ENCODE assay signal across 12 mouse cellular contexts in genomic region chr9:66863456-66863855, GRCm38 (mm10). TPM values are rescaled to one million over a fixed set of nuclear protein-coding genes. Genes with fewer than 3 reads are reported as not detected.
DNase-seq lines count a peak whose midpoint lies in the region; ATAC-seq lines count a peak whose summit lies in the region.
"Had no signal": no experiment of that assay in that cellular context is flagged by ENCODE, and none has a peak within 500 bp of the region (broad histone marks: within the 10 kb centered on the region; RNA-seq: fewer than 3 reads in every experiment).

No protein-coding gene starts in this region.

- peaks cover 28% of the 10 kb centered on the region for H3K4me1 ChIP-seq in embryonic facial prominence, embryonic 13.5 days
- peaks cover 30% of the 10 kb centered on the region for H3K4me1 ChIP-seq in embryonic facial prominence, embryonic 10.5 days
- H3K4me1 ChIP-seq in forebrain, embryonic 13.5 days = peaks cover 47% of the 10 kb centered on the region
- no peaks in the 10 kb centered on the region; the same call in 1 of the 2 replicates for H3K4me1 ChIP-seq in lung, embryonic 16.5 days (replicated peaks; ENCODE audit: control insufficient read depth, insufficient read depth, low read length)
- H3K4me1 ChIP-seq in kidney, embryonic 15.5 days = peaks cover 23% of the 10 kb centered on the region
- H3K4me1 ChIP-seq: stomach, embryonic 15.5 days had no signal

- H3K36me3 ChIP-seq in embryonic facial prominence, embryonic 13.5 days = peaks cover 23% of the 10 kb centered on the region
- H3K36me3 ChIP-seq in embryonic facial prominence, embryonic 10.5 days (replicated peaks) = peaks cover 28% of the 10 kb centered on the region
- H3K36me3 ChIP-seq in forebrain, embryonic 13.5 days (ENCODE audit: poor library complexity, severe bottlenecking) = peaks cover 18% of the 10 kb centered on the region
- H3K36me3 ChIP-seq in lung, embryonic 16.5 days (ENCODE audit: control insufficient read depth, insufficient read depth, low read length) = peaks cover 2% of the 10 kb centered on the region; the same call in 1 of the 2 replicates
- H3K36me3 ChIP-seq in kidney, embryonic 15.5 days = peaks cover 14% of the 10 kb centered on the region

- H3K9ac ChIP-seq in embryonic facial prominence, embryonic 13.5 days = no peak overlapping the region
- no peak overlapping the region for H3K9ac ChIP-seq in forebrain, embryonic 13.5 days
- no peak overlapping the region for H3K9ac ChIP-seq in lung, embryonic 16.5 days (ENCODE audit: low read length)
- no peak overlapping the region for H3K9ac ChIP-seq in kidney, embryonic 15.5 days
- H3K9ac ChIP-seq: stomach, embryonic 15.5 days had no signal

- DNase-seq in embryonic facial prominence, embryonic 10.5 days (ENCODE audit: low spot score) = no peak
- peak; percentile 31 to 39 for DNase-seq in layer of hippocampus, adult 8-10 months (ENCODE audit: low spot score in 2 of 2)
- no peak for DNase-seq in layer of hippocampus, adult 9-10 months (ENCODE audit: low spot score)
- no peak for DNase-seq in B cell, adult 2 months
- DNase-seq: gastrocnemius, postnatal 36 days; kidney, adult 8-10 months; retina, postnatal 1 day had no signal

- no peaks in the 10 kb centered on the region for H3K27me3 ChIP-seq in embryonic facial prominence, embryonic 13.5 days
- H3K27me3 ChIP-seq in embryonic facial prominence, embryonic 10.5 days (replicated peaks; ENCODE audit: low read depth, poor library complexity, severe bottlenecking) = no peaks in the 10 kb centered on the region
- H3K27me3 ChIP-seq in forebrain, embryonic 13.5 days = no peaks in the 10 kb centered on the region
- H3K27me3 ChIP-seq in lung, embryonic 16.5 days (ENCODE audit: control insufficient read depth, insufficient read depth, low read depth, low read length) = no peaks in the 10 kb centered on the region
- H3K27me3 ChIP-seq in kidney, embryonic 15.5 days = no peaks in the 10 kb centered on the region
- H3K27me3 ChIP-seq: stomach, embryonic 15.5 days had no signal

- H3K27ac ChIP-seq in embryonic facial prominence, embryonic 13.5 days = peak overlapping the region; percentile 39
- no peak overlapping the region for H3K27ac ChIP-seq in embryonic facial prominence, embryonic 10.5 days (replicated peaks)
- peak overlapping the region; percentile 83 for H3K27ac ChIP-seq in forebrain, embryonic 13.5 days
- H3K27ac ChIP-seq in lung, embryonic 16.5 days (ENCODE audit: low read length) = peak overlapping the region; percentile 45; the same call in 1 of the 2 replicates
- H3K27ac ChIP-seq in kidney, embryonic 15.5 days = no peak overlapping the region
- H3K27ac ChIP-seq: stomach, embryonic 15.5 days had no signal

- H3K4me2 ChIP-seq in embryonic facial prominence, embryonic 13.5 days = no peak overlapping the region
- no peak overlapping the region for H3K4me2 ChIP-seq in forebrain, embryonic 13.5 days
- H3K4me2 ChIP-seq in lung, embryonic 16.5 days (ENCODE audit: low read depth, low read length) = no peak overlapping the region
- no peak overlapping the region for H3K4me2 ChIP-seq in kidney, embryonic 15.5 days
- H3K4me2 ChIP-seq: stomach, embryonic 15.5 days had no signal

- 45% methylated on average over 3 of the region's 3 CpGs for WGBS in embryonic facial prominence, embryonic 13.5 days
- 60% methylated on average over 3 of the region's 3 CpGs for WGBS in embryonic facial prominence, embryonic 10.5 days
- WGBS in forebrain, embryonic 13.5 days = 6% methylated on average over 3 of the region's 3 CpGs
- 54% methylated on average over 3 of the region's 3 CpGs for WGBS in lung, embryonic 16.5 days
- 85% methylated on average over 3 of the region's 3 CpGs for WGBS in kidney, embryonic 15.5 days

- H3K4me3 ChIP-seq in embryonic facial prominence, embryonic 13.5 days = no peak overlapping the region
- H3K4me3 ChIP-seq in embryonic facial prominence, embryonic 10.5 days = no peak overlapping the region
- H3K4me3 ChIP-seq in forebrain, embryonic 13.5 days = no peak overlapping the region
- H3K4me3 ChIP-seq in lung, embryonic 16.5 days (ENCODE audit: low read length) = no peak overlapping the region
- no peak overlapping the region for H3K4me3 ChIP-seq in kidney, embryonic 15.5 days (replicated peaks)
- H3K4me3 ChIP-seq: stomach, embryonic 15.5 days had no signal

- ATAC-seq in embryonic facial prominence, embryonic 13.5 days (ENCODE audit: insufficient number of reproducible peaks, insufficient read depth, low FRiP score, low TSS enrichment, low read depth) = no peak
- ATAC-seq in forebrain, embryonic 13.5 days = no peak
- no peak for ATAC-seq in lung, embryonic 16.5 days (ENCODE audit: low read depth)
- no peak for ATAC-seq in kidney, embryonic 15.5 days (replicated peaks; ENCODE audit: low FRiP score)

- no peaks in the 10 kb centered on the region for H3K9me3 ChIP-seq in embryonic facial prominence, embryonic 13.5 days
- H3K9me3 ChIP-seq in embryonic facial prominence, embryonic 10.5 days = no peaks in the 10 kb centered on the region
- H3K9me3 ChIP-seq in forebrain, embryonic 13.5 days (replicated peaks) = no peaks in the 10 kb centered on the region
- H3K9me3 ChIP-seq in lung, embryonic 16.5 days (ENCODE audit: control insufficient read depth, low read length) = no peaks in the 10 kb centered on the region
- no peaks in the 10 kb centered on the region for H3K9me3 ChIP-seq in kidney, embryonic 15.5 days (replicated peaks)
- H3K9me3 ChIP-seq: stomach, embryonic 15.5 days had no signal

RNA-seq across cellular contexts. Expression of gene Aph1c, which starts 28.9 kb away (rescaled TPM):
- polyA plus RNA-seq in embryonic facial prominence, embryonic 13.5 days (2015; fragmentation: Nextera tagmentation; extraction: Ambion mirVana) = 2.7 and 3.9 TPM in 2 replicates
- polyA plus RNA-seq in embryonic facial prominence, embryonic 10.5 days (2016; fragmentation: Nextera tagmentation; extraction: Ambion mirVana) = 1.7 and 1.8 TPM in 2 replicates
- 10 to 100 TPM in 2 of 4 experiments, 1 to 10 TPM in 2; 7.3 to 11.2 (median 9.6) TPM for total RNA-seq in layer of hippocampus, adult 8-10 months (2022)
- 1.4 and 2.9 TPM in 2 replicates for polyA plus RNA-seq in forebrain, embryonic 13.5 days (2015; fragmentation: Nextera tagmentation; extraction: Ambion mirVana)
- polyA plus RNA-seq in lung, embryonic 16.5 days (2015; fragmentation: Nextera tagmentation; extraction: Ambion mirVana) = 6.1 and 8.7 TPM in 2 replicates
- polyA plus RNA-seq in kidney, embryonic 15.5 days (2015; fragmentation: Nextera tagmentation; extraction: Ambion mirVana) = 5.4 and 7.2 TPM in 2 replicates

RNA-seq across cellular contexts. Expression of gene Rab8b, which starts 56.0 kb away (rescaled TPM):
- polyA plus RNA-seq in embryonic facial prominence, embryonic 13.5 days (2015; fragmentation: Nextera tagmentation; extraction: Ambion mirVana) = 20.6 and 26.0 TPM in 2 replicates
- polyA plus RNA-seq in embryonic facial prominence, embryonic 10.5 days (2016; fragmentation: Nextera tagmentation; extraction: Ambion mirVana) = 21.4 and 23.9 TPM in 2 replicates
- total RNA-seq in layer of hippocampus, adult 8-10 months (2022) = 10 to 100 TPM; 37.9 to 58.3 (median 47.4) TPM
- 41.0 and 43.8 TPM in 2 replicates for polyA plus RNA-seq in forebrain, embryonic 13.5 days (2015; fragmentation: Nextera tagmentation; extraction: Ambion mirVana)
- 28.8 and 30.4 TPM in 2 replicates for polyA plus RNA-seq in lung, embryonic 16.5 days (2015; fragmentation: Nextera tagmentation; extraction: Ambion mirVana)
- 24.4 and 26.4 TPM in 2 replicates for polyA plus RNA-seq in kidney, embryonic 15.5 days (2015; fragmentation: Nextera tagmentation; extraction: Ambion mirVana)

Comparison
In these comparisons a context has a peak if more than half of its experiments do, and no peak if none do; other contexts are left out.
1. H3K27ac ChIP-seq: peak in embryonic facial prominence, embryonic 13.5 days (single experiment), forebrain, embryonic 13.5 days (single experiment) and lung, embryonic 16.5 days (single experiment); none in embryonic facial prominence, embryonic 10.5 days (single experiment) and kidney, embryonic 15.5 days (single experiment).
2. DNase-seq: peak in layer of hippocampus, adult 8-10 months (2 of 2); none in embryonic facial prominence, embryonic 10.5 days (single experiment), layer of hippocampus, adult 9-10 months (single experiment) and B cell, adult 2 months (0 of 2).